Mouse (Mus musculus) MEL (cell line): ENCODE results near the gene Hpcal4. TPM values are rescaled to one million over a fixed set of nuclear protein-coding genes. Genes with fewer than 3 reads are reported as not detected.

Source experiments
- DNase-seq: peaks from one replicate; pipeline ENCODE4 v3.0.0; 2011; ENCODE audit warnings: low read depth, low spot score
- H3K27ac ChIP-seq: 2 replicates; pipeline ENCODE4 v1.5.1; 2012; ENCODE audit warnings: low read depth, mild to moderate bottlenecking, control low read depth, low read length, moderate library complexity; ENCODE audit not compliant: control insufficient read depth
- H3K27me3 ChIP-seq, 2 experiments: fragments of 150-350 bp in 1 of 2; sonication (generic) in 1 of 2; 2 replicates each; pipeline ENCODE4 v1.6.1; 2012; ENCODE audit warnings: low read length in 2 of 2, mild to moderate bottlenecking in 2 of 2, improper control_type of control experiment in 1 of 2, moderate library complexity in 1 of 2; ENCODE audit not compliant: insufficient read depth in 2 of 2, control insufficient read depth in 1 of 2
- H3K36me3 ChIP-seq, 2 experiments: 2 replicates each; pipeline ENCODE4 v1.6.1; 2012 to 2014; ENCODE audit warnings: low read length in 2 of 2, improper control_type of control experiment in 1 of 2, inconsistent platforms in 1 of 2, mild to moderate bottlenecking in 1 of 2; ENCODE audit not compliant: insufficient read depth in 2 of 2, control insufficient read depth in 1 of 2
- H3K4me1 ChIP-seq, 2 experiments: fragments of 150-350 bp in 1 of 2; sonication (generic) in 1 of 2; 2 replicates each; pipeline ENCODE4 v1.6.1; 2012; ENCODE audit warnings: low read length in 2 of 2, improper control_type of control experiment in 1 of 2, mild to moderate bottlenecking in 1 of 2; ENCODE audit not compliant: insufficient read depth in 2 of 2, control insufficient read depth in 1 of 2
- H3K4me3 ChIP-seq, 2 experiments: fragments of 150-350 bp in 1 of 2; sonication (generic) in 1 of 2; 2 replicates each; pipeline ENCODE4 v1.5.1; 2012; ENCODE audit warnings: low read depth in 2 of 2, low read length in 2 of 2, mild to moderate bottlenecking in 2 of 2, moderate library complexity in 2 of 2, control low read depth in 1 of 2, improper control_type of control experiment in 1 of 2; ENCODE audit not compliant: control insufficient read depth in 1 of 2, insufficient read depth in 1 of 2
- H3K79me2 ChIP-seq: 2 replicates; pipeline ENCODE4 v1.6.1; 2012; ENCODE audit warnings: mild to moderate bottlenecking, low read length, moderate library complexity; ENCODE audit not compliant: control insufficient read depth, poor library complexity, insufficient read depth
- H3K9ac ChIP-seq: 2 replicates; pipeline ENCODE4 v1.6.1; 2012; ENCODE audit warnings: low read depth, mild to moderate bottlenecking, control low read depth, low read length, moderate library complexity; ENCODE audit not compliant: control insufficient read depth, poor library complexity, severe bottlenecking
- H3K9me3 ChIP-seq: fragments of 150-350 bp; sonication (generic); replicated peaks from 2 replicates; pipeline ENCODE4 v1.6.1; 2012; ENCODE audit warnings: mild to moderate bottlenecking, low read length, improper control_type of control experiment, moderate library complexity; ENCODE audit not compliant: insufficient read depth
- BHLHE40 ChIP-seq: IDR thresholded peaks from 2 replicates; pipeline ENCODE4 v1.6.1; 2012; ENCODE audit warnings: low read depth, mild to moderate bottlenecking, inconsistent platforms, low read length, improper control_type of control experiment, borderline replicate concordance
- CTCF ChIP-seq, 3 experiments: IDR thresholded peaks in 2 of 3; conservative IDR thresholded peaks in 1 of 3; 2 replicates each; pipeline ENCODE4 v1.5.1; 2011 to 2012; ENCODE audit warnings: low read length in 3 of 3, low read depth in 2 of 3, mild to moderate bottlenecking in 2 of 3, improper control_type of control experiment in 1 of 3, inconsistent platforms in 1 of 3, mixed read lengths in 1 of 3, moderate library complexity in 1 of 3; ENCODE audit not compliant: control insufficient read depth in 1 of 3, insufficient read depth in 1 of 3, poor library complexity in 1 of 3, severe bottlenecking in 1 of 3
- E2F4 ChIP-seq: IDR thresholded peaks from 2 replicates; pipeline ENCODE4 v1.6.1; 2011; ENCODE audit warnings: low read depth, low read length, improper control_type of control experiment, borderline replicate concordance
- ELF1 ChIP-seq: IDR thresholded peaks from 2 replicates; pipeline ENCODE4 v1.6.1; 2014; ENCODE audit warnings: low read depth, mild to moderate bottlenecking, inconsistent platforms, low read length, improper control_type of control experiment, moderate library complexity
- MAFK ChIP-seq: IDR thresholded peaks from 2 replicates; pipeline ENCODE4 v1.6.1; 2011; ENCODE audit warnings: low read depth, mild to moderate bottlenecking, low read length, improper control_type of control experiment, borderline replicate concordance
- MXI1 ChIP-seq: IDR thresholded peaks from 2 replicates; pipeline ENCODE4 v1.6.1; 2011; ENCODE audit warnings: mild to moderate bottlenecking, low read depth, low read length, improper control_type of control experiment
- MYC ChIP-seq: IDR thresholded peaks from 2 replicates; pipeline ENCODE4 v1.6.1; 2011; ENCODE audit warnings: low read depth, mild to moderate bottlenecking, low read length, improper control_type of control experiment, moderate library complexity
- POLR2A ChIP-seq, 2 experiments: IDR thresholded peaks; 2 replicates each; pipeline ENCODE4 v1.6.1; 2011 to 2012; ENCODE audit warnings: low read length in 2 of 2, mild to moderate bottlenecking in 2 of 2, control low read depth in 1 of 2, improper control_type of control experiment in 1 of 2, low read depth in 1 of 2, moderate library complexity in 1 of 2; ENCODE audit not compliant: control insufficient read depth in 1 of 2, insufficient read depth in 1 of 2, poor library complexity in 1 of 2
- POLR2AphosphoS2 ChIP-seq: IDR thresholded peaks from 2 replicates; pipeline ENCODE4 v1.6.1; 2011; ENCODE audit warnings: low read length, improper control_type of control experiment
- POLR2AphosphoS5 ChIP-seq: IDR thresholded peaks from 2 replicates; pipeline ENCODE4 v1.6.1; 2012; ENCODE audit warnings: low read depth, borderline replicate concordance, mild to moderate bottlenecking, inconsistent platforms, low read length, moderate library complexity, mixed read lengths
- RCOR1 ChIP-seq: IDR thresholded peaks from 2 replicates; pipeline ENCODE4 v1.6.1; 2012; ENCODE audit warnings: low read depth, mild to moderate bottlenecking, inconsistent platforms, low read length, improper control_type of control experiment
- SIN3A ChIP-seq: IDR thresholded peaks from 2 replicates; pipeline ENCODE4 v1.6.1; 2012; ENCODE audit warnings: low read length, improper control_type of control experiment, inconsistent platforms
- SMC3 ChIP-seq: IDR thresholded peaks from 2 replicates; pipeline ENCODE4 v1.6.1; 2011; ENCODE audit warnings: low read depth, low read length, improper control_type of control experiment
- TAL1 ChIP-seq: IDR thresholded peaks from 2 replicates; pipeline ENCODE4 v1.6.1; 2012; ENCODE audit warnings: mild to moderate bottlenecking, inconsistent platforms, low read length, moderate library complexity, mixed read lengths
- UBTF ChIP-seq: IDR thresholded peaks from 2 replicates; pipeline ENCODE4 v1.6.1; 2012; ENCODE audit warnings: low read depth, mild to moderate bottlenecking, inconsistent platforms, low read length, improper control_type of control experiment, moderate library complexity, borderline replicate concordance; ENCODE audit not compliant: insufficient read depth
- ZC3H11A ChIP-seq: IDR thresholded peaks from 2 replicates; pipeline ENCODE4 v1.6.1; 2012; ENCODE audit warnings: low read depth, mild to moderate bottlenecking, inconsistent platforms, low read length, improper control_type of control experiment
- ZNF384 ChIP-seq: IDR thresholded peaks from 2 replicates; pipeline ENCODE4 v1.6.1; 2012; ENCODE audit warnings: low read depth, mild to moderate bottlenecking, inconsistent platforms, low read length, improper control_type of control experiment
- polyA plus RNA-seq, 2 experiments: library from polyadenylated mRNA; stranded (reverse) in 1 of 2; unstranded in 1 of 2; fragments of >175 nt in 1 of 2; fragments of >200 nt in 1 of 2; gene quantifications; 2 replicates each; pipeline versions ENCODE4 v1.2.1 to v1.2.4; 2012; ENCODE audit warnings: low replicate concordance in 2 of 2, low read depth in 1 of 2; ENCODE audit not compliant: insufficient read length in 2 of 2, insufficient read depth in 1 of 2, missing spikeins in 1 of 2
- total RNA-seq: library from RNA; depleted of rRNA; stranded (reverse); fragments of 300-350 nt; gene quantifications from 2 replicates; pipeline ENCODE4 v1.2.3, GENCODE M21; 2012

Gene Hpcal4
- total and polyA plus RNA-seq, 3 experiments = not detected

DNA sequence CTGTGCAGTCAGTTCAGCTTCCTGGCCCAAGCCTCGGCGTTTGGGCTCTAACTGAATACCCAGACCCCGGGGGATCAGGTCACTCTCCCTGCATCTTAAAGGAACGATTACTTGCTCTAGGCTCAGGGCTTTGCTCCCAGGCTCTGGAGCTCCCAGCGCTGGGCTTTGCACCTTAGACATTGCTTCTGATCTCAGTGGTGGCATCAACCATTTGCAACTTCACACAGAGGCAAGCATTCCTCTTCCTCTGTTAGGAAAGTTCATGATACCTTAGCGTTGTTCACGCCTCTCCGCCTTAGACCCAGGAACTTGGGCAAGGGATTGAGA is 19.0 kb downstream of the Hpcal4 start:
- peaks cover 7 to 18% of the 10 kb centered on the region in 2 experiments for H3K27me3 ChIP-seq
- no peak overlapping the region for H3K9ac ChIP-seq
- no peak for TF ChIP-seq TAL1
- H3K79me2 ChIP-seq = no peaks in the 10 kb centered on the region
- no peak overlapping the region for H3K4me3 ChIP-seq
- no peaks in the 10 kb centered on the region; a peak in 1 of 4 replicates for H3K4me1 ChIP-seq
- no peak for DNase-seq
- H3K9me3 ChIP-seq = no peaks in the 10 kb centered on the region
- H3K36me3 ChIP-seq = no peaks in the 10 kb centered on the region; a peak in 1 of 4 replicates
- H3K27ac ChIP-seq = no peak overlapping the region

DNA sequence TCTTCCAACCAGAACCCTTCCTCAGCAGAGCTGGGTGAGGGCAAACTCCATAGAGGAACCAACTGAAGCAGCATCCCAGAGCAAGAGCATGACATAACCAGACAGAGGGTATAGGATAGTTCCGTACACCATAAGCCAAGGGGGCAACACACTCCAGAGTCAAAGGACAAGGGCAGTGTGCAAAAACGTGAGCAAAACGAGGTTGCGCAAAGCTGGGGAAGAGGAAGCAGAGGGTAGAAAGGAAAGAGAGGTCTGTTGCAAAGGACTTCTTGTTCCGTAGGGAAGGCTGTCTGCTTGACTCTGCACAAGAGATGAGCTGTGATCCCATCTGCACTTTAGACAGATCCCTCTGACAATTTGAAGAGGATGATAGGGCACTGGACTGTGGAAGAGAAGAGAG is 24.3 kb downstream of the Hpcal4 start:
- Histone ChIP-seq H3K27ac (no peak overlapping the region), H3K36me3 (no peaks in the 10 kb centered on the region), H3K27me3 (peaks cover 14 to 30% of the 10 kb centered on the region in 2 experiments), H3K4me1 (no peaks in the 10 kb centered on the region), H3K79me2 (no peaks in the 10 kb centered on the region), H3K9ac (no peak overlapping the region), H3K4me3 (no peak overlapping the region), H3K9me3 (no peaks in the 10 kb centered on the region)
- no peak for TF ChIP-seq MYC
- no peak for DNase-seq

DNA sequence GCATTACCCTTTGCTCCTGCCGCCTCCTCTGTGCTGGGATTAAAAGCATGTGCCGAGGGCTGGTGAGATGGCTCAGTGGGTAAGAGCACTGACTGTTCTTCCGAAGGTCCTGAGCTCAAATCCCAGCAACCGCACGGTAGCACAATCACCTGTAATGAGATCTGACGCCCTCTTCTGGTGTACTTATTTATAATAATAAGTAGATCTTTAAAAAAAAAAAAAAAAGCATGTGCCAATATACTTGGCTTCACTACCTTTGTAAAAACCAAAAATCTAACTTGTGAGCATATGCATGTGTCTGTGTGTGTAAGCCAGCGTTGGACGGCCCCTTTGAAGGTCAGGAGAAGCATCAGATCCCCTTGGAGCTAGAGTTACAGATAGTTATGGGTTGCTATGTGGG is 28.0 kb downstream of the Hpcal4 start:
- peak; percentile 11 for DNase-seq

DNA sequence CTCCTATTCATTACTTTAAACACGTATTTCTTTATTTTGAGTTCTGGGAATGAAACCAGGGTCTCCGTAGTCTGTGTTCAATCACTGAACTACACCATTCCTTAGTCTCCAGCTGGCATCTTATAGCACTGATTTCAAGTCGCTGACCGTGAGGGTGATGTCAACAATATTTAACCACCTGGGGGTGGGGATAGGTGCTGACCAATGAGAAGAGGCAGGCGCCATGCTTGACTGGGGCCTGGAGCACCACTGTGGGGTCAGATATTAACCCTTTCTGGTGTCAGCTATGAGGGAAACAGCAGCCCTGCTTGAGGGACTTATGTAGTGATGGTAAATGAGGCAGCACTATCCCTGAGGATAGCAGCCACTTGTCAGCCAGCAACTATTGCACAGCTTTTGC is 28.4 kb downstream of the Hpcal4 start:
- Histone ChIP-seq H3K27me3 (peaks cover 11 to 30% of the 10 kb centered on the region in 2 experiments), H3K27ac (no peak overlapping the region), H3K9ac (no peak overlapping the region), H3K4me1 (no peaks in the 10 kb centered on the region), H3K36me3 (no peaks in the 10 kb centered on the region), H3K4me3 (no peak overlapping the region), H3K9me3 (no peaks in the 10 kb centered on the region), H3K79me2 (no peaks in the 10 kb centered on the region)
- DNase-seq = no peak
- TF ChIP-seq SIN3A (no peak), ELF1 (no peak), E2F4 (no peak)

More for the DNA sequence above, 28.0 kb downstream of the Hpcal4 start:
- H3K27me3 ChIP-seq = peaks cover 13 to 30% of the 10 kb centered on the region in 2 experiments
- H3K4me1 ChIP-seq = no peaks in the 10 kb centered on the region
- H3K27ac ChIP-seq = no peak overlapping the region
- H3K79me2 ChIP-seq = no peaks in the 10 kb centered on the region
- H3K9me3 ChIP-seq = no peaks in the 10 kb centered on the region
- H3K9ac ChIP-seq = no peak overlapping the region
- no peak overlapping the region for H3K4me3 ChIP-seq
- H3K36me3 ChIP-seq = no peaks in the 10 kb centered on the region
- TF ChIP-seq ZC3H11A = no peak
- no peak for TF ChIP-seq MXI1
- TF ChIP-seq SMC3 = 0 out of 2 replicates have a peak, but pooled peaks have one; percentile 9
- no peak for TF ChIP-seq BHLHE40
- no peak for TF ChIP-seq RCOR1
- TF ChIP-seq POLR2AphosphoS2 = no peak
- TF ChIP-seq CTCF (IDR thresholded peaks at IDR 0.05 in 2 of 3, conservative IDR thresholded peaks at IDR 0.05 in 1 of 3; ENCODE audit: control insufficient read depth in 1 of 3, insufficient read depth in 1 of 3, low read depth in 2 of 3, low read length in 3 of 3, poor library complexity in 1 of 3, severe bottlenecking in 1 of 3) = peak in 1 of 3 experiments; percentile 10; a peak in 1 of 6 replicates
- no peak for TF ChIP-seq SIN3A
- no peak for TF ChIP-seq POLR2A (IDR thresholded peaks at IDR 0.05; ENCODE audit: control insufficient read depth in 1 of 2, insufficient read depth in 1 of 2, low read depth in 1 of 2, low read length in 2 of 2, poor library complexity in 1 of 2)
- TF ChIP-seq POLR2AphosphoS5 = no peak
- TF ChIP-seq UBTF = no peak
- peak; percentile 84 for TF ChIP-seq ZNF384
- no peak for TF ChIP-seq MAFK
